Mouse (Mus musculus) right cerebral cortex, postnatal 36 days (tissue): ENCODE measurements at regions not wholly inside any gene's neighbourhood (a gene's known extent, or its start where the extent isn't known, plus 50 kb on each side); places are given as distances from the start of the nearest gene placed in this dataset.

Experiments used
- DNase-seq, 2 experiments: peaks; one replicate each; pipeline ENCODE4 v3.0.0; 2022; ENCODE audit warnings: low spot score in 2 of 2, mixed read lengths in 1 of 2

GRCm38 (mm10) chr7:121589088-121589605 is 117.9 kb downstream of the Usp31 start:
- no peak for DNase-seq

- no peak for DNase-seq
Measured at GRCm38 (mm10) chr7:121587713-121588112, 119.3 kb downstream of the Usp31 start.

GRCm38 (mm10) chr7:121585721-121586120 is 121.3 kb downstream of the Usp31 start:
- DNase-seq, result no peak

DNA sequence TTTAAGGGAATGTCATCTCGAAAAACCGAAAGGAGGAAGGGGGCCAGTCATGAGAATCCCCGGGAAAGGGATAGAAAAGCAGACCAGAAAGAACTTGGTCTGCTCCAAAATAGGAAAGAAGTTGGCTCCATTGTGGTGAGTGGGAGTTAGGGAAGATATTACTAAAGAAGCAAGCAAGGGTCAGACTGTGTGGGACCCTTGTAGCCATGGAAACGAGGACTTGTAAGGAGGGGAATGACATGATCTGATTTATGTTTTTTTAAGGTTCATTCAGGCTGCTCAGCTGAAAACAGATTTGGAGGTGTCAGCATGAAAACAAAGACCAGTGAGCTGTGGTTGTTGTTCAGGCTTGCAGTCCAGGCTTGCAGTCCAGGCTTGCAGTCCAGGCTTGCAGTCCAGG is 127.6 kb downstream of the Usp31 start:
- no peak for DNase-seq

DNA sequence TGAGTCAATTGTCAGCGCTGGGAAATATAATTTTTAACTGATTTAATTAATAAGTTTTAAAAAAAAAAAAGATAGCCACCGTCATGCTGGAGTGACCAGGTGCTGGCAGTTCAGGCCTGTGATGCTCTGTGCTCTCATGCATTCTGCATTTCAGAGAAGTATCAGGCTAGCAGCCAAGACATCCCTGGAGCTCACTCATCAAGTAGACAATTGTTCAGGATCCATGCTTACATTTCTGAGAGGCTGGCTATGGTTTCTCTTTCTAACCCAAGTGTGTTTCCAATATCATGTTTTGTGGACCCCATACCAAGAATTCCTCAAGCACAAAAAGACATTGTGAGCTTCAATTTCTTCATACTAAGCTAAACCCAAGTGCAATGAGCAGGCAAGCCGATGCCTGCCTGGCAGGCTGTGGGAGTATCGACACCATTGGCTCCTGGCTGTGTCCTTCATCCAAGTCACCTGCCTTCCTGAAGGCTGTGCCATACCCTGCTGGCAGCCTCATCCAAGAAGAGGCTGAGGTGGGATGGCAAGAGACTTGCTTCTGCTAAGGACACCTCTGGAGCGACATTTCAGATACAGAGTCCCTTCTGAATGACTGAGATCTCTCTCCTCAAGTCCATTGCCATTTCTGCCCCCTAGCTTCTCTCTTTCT is 134.2 kb downstream of the Usp31 start:
- DNase-seq, result no peak

DNA sequence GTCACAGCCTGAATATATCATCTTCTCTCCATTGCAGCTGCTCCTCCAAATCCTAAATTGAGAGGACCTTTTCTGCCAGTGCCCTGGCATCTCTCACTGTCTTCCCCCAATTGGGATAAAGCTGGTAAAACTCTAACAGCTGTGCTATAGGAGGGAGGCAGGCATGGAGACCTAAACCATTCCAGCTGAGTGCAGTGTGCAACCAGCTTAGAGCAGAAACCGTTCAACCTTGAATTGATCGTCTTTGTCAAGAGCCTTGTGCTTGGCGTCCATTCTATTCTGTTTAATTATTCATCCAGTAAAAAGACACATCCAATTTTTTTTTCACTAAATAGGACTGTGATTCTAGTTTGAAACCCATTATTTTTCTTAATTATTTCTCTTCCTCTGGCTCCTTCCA is 135.3 kb downstream of the Usp31 start:
- no peak for DNase-seq

DNA sequence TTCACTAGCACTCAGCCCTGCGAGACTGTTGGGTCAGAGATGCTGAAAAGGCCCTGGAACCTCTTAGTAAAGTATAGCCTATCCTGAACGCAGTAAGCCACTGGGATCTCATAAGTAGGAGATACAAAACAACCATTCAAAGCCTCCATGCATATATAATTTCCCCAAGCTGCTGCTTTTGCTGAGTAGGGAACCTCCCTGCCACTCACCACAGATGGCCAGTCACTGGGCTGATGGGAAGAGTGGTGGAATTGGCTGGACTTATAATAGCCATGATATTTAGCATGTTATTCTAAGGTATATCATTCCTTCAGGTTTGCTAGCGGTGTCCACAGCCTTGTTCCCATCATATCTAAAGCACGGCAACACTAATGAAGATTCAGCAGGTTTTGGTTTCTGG is 135.8 kb downstream of the Usp31 start:
- no peak for DNase-seq

DNA sequence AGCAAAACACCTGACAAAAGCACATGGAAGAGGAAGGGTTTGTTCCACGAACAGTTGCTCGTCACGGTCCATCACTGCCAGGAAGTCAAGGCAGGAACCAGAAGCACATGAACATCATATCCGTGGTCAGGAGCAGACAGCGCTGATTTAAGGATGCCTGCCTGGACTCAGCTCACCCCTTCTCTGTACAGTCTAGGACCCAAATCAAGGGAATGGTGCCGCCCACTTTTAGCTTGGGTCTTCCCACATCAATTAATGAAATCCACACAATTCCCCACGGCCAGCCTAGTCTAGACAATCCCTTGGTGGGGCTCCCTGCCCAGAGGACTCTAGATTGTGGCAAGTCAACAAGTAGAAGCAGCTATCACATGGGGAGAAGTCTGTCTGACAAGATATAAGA is 137.8 kb downstream of the Usp31 start:
- DNase-seq, result no peak

GRCm38 (mm10) chr7:121568064-121568463 is 139.0 kb downstream of the Usp31 start:
- DNase-seq, result no peak

DNA sequence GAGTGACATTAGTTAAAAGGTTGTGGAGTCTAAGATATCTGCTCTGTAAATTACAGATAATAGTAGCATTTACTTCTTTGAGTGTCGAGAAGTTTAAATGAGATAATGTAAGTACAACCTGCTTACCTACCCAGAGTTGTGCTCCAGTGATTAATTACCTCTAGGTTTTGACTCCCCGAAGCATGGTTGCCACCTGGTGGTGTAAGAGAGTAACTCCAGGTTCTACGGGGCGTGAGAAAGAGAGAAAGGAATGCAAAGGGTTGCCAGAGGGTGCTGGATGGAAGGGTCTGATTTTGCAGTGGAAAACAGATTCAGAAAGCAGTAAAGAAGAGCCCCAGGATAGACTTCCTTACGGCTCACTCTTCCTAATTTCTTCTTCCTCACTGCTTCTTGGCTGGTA is 143.5 kb downstream of the Usp31 start:
- DNase-seq, result peak in 1 of 2 experiments; percentile 5

GRCm38 (mm10) chr7:121555420-121555819 is 151.6 kb downstream of the Usp31 start:
- no peak for DNase-seq
